Mouse (Mus musculus): ENCODE results near the gene Cdh4. TPM values are rescaled to one million over a fixed set of nuclear protein-coding genes. Genes with fewer than 3 reads are reported as not detected.
A peak's percentile ranks its signal among the peaks of the same experiment; 100 is the strongest.

The Cdh4 gene
- 32.0 and 48.4 TPM in 2 replicates for polyA plus RNA-seq (2012; rRNA removed)

- DNase-seq (ENCODE audit: low read depth): peak; percentile 94
- TF ChIP-seq CTCF (IDR thresholded peaks at IDR 0.05; ENCODE audit: borderline replicate concordance, extremely low read depth, insufficient read depth, insufficient read length) (no peak), POLR2A (IDR thresholded peaks at IDR 0.05; ENCODE audit: borderline replicate concordance, extremely low read depth, insufficient read depth, insufficient read length, poor library complexity, severe bottlenecking) (peak; percentile 94)
Observed at GRCm38 (mm10) chr2:179442191-179442540, at the start of gene Cdh4. Gene Cdh4 (plus strand): TSS chr2:179442431.

- TF ChIP-seq CTCF (IDR thresholded peaks at IDR 0.05; ENCODE audit: borderline replicate concordance, extremely low read depth, insufficient read depth, insufficient read length) (no peak), POLR2A (IDR thresholded peaks at IDR 0.05; ENCODE audit: borderline replicate concordance, extremely low read depth, insufficient read depth, insufficient read length, poor library complexity, severe bottlenecking) (no peak)
- DNase-seq (ENCODE audit: low read depth): peak; percentile 34
Observed at GRCm38 (mm10) chr2:179395442-179395841, 46.8 kb upstream of the Cdh4 start.

- TF ChIP-seq POLR2A (IDR thresholded peaks at IDR 0.05; ENCODE audit: borderline replicate concordance, extremely low read depth, insufficient read depth, insufficient read length, poor library complexity, severe bottlenecking) (no peak), CTCF (IDR thresholded peaks at IDR 0.05; ENCODE audit: borderline replicate concordance, extremely low read depth, insufficient read depth, insufficient read length) (no peak)
- DNase-seq (ENCODE audit: low read depth): peak; percentile 90
Observed at GRCm38 (mm10) chr2:179399645-179400249, 42.5 kb upstream of the Cdh4 start.

GRCm38 (mm10) chr2:179410866-179411561 lies 31.2 kb upstream of the Cdh4 start:
- no peak for DNase-seq (ENCODE audit: low read depth)
- TF ChIP-seq CTCF (IDR thresholded peaks at IDR 0.05; ENCODE audit: borderline replicate concordance, extremely low read depth, insufficient read depth, insufficient read length) (no peak), POLR2A (IDR thresholded peaks at IDR 0.05; ENCODE audit: borderline replicate concordance, extremely low read depth, insufficient read depth, insufficient read length, poor library complexity, severe bottlenecking) (no peak)

GRCm38 (mm10) chr2:179412966-179413365 lies 29.3 kb upstream of the Cdh4 start:
- peak; percentile 42 for DNase-seq (ENCODE audit: low read depth)
- TF ChIP-seq CTCF (IDR thresholded peaks at IDR 0.05; ENCODE audit: borderline replicate concordance, extremely low read depth, insufficient read depth, insufficient read length) (no peak), POLR2A (IDR thresholded peaks at IDR 0.05; ENCODE audit: borderline replicate concordance, extremely low read depth, insufficient read depth, insufficient read length, poor library complexity, severe bottlenecking) (no peak)

- DNase-seq (ENCODE audit: low read depth): peak; percentile 41
- TF ChIP-seq POLR2A (IDR thresholded peaks at IDR 0.05; ENCODE audit: borderline replicate concordance, extremely low read depth, insufficient read depth, insufficient read length, poor library complexity, severe bottlenecking): no peak
Observed at GRCm38 (mm10) chr2:179414253-179414652, 28.0 kb upstream of the Cdh4 start.

- no peak for DNase-seq (ENCODE audit: low read depth)
Observed at GRCm38 (mm10) chr2:179414704-179415103, 27.5 kb upstream of the Cdh4 start.

GRCm38 (mm10) chr2:179415892-179416403 lies 26.3 kb upstream of the Cdh4 start:
- TF ChIP-seq POLR2A (IDR thresholded peaks at IDR 0.05; ENCODE audit: borderline replicate concordance, extremely low read depth, insufficient read depth, insufficient read length, poor library complexity, severe bottlenecking): no peak
- DNase-seq (ENCODE audit: low read depth): no peak

More at GRCm38 (mm10) chr2:179414704-179415103, 27.5 kb upstream of the Cdh4 start:
- TF ChIP-seq POLR2A (IDR thresholded peaks at IDR 0.05; ENCODE audit: borderline replicate concordance, extremely low read depth, insufficient read depth, insufficient read length, poor library complexity, severe bottlenecking) (no peak), CTCF (IDR thresholded peaks at IDR 0.05; ENCODE audit: borderline replicate concordance, extremely low read depth, insufficient read depth, insufficient read length) (no peak)

- DNase-seq (ENCODE audit: low read depth): peak; percentile 65
- TF ChIP-seq POLR2A (IDR thresholded peaks at IDR 0.05; ENCODE audit: borderline replicate concordance, extremely low read depth, insufficient read depth, insufficient read length, poor library complexity, severe bottlenecking) (no peak), CTCF (IDR thresholded peaks at IDR 0.05; ENCODE audit: borderline replicate concordance, extremely low read depth, insufficient read depth, insufficient read length) (no peak)
Observed at GRCm38 (mm10) chr2:179416587-179417227, 25.5 kb upstream of the Cdh4 start.

- no peak for TF ChIP-seq POLR2A (IDR thresholded peaks at IDR 0.05; ENCODE audit: borderline replicate concordance, extremely low read depth, insufficient read depth, insufficient read length, poor library complexity, severe bottlenecking)
- no peak for TF ChIP-seq CTCF (IDR thresholded peaks at IDR 0.05; ENCODE audit: borderline replicate concordance, extremely low read depth, insufficient read depth, insufficient read length)
- no peak for DNase-seq (ENCODE audit: low read depth)
Observed at GRCm38 (mm10) chr2:179425602-179426001, 16.6 kb upstream of the Cdh4 start.

GRCm38 (mm10) chr2:179428889-179429288 lies 13.3 kb upstream of the Cdh4 start:
- TF ChIP-seq POLR2A (IDR thresholded peaks at IDR 0.05; ENCODE audit: borderline replicate concordance, extremely low read depth, insufficient read depth, insufficient read length, poor library complexity, severe bottlenecking) (no peak), CTCF (IDR thresholded peaks at IDR 0.05; ENCODE audit: borderline replicate concordance, extremely low read depth, insufficient read depth, insufficient read length) (no peak)
- DNase-seq (ENCODE audit: low read depth): no peak

Data from brain, embryonic 14.5 days (tissue).